Mouse (Mus musculus) ovary, adult 18-20 months (tissue): ENCODE measurements around the gene Sdf2.

Experiments used
- DNase-seq: peaks from one replicate; pipeline ENCODE4 v3.0.0; 2022; ENCODE audit warnings: low spot score, mixed read lengths

The Sdf2 gene

DNA sequence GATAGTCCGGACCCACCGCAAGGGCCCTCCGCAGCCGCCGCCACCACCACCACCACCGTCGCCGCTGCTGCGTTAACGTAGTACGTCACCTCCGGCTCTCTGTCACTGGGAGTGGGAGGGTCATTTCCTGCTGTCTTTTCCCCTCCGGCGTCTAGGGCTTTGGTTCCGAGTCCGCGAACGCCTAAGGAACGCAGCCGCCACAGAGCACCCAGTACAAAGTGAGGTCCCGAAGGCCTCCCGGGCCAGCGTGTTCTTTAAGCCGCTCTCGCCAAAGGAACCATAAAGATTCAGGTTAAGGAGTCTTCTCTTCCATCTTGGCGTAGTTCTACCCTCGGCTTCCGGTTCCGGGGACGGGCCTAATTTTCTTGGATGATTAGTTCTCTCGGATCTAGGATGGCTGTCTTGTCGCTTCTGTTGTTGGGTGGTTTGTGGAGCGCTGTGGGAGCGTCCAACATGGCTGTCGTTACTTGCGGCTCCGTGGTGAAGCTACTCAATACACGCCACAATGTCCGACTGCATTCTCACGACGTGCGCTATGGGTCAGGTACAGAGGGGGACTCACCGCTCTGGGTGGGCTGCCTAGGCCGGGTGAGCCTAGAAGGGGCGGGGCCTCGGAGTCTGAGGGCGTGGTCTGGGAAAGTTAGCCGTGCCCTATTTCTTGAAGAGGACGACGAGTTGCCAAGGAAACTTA, at the start of gene Sdf2, which contains the start of gene Supt6:
Sdf2 (plus strand) TSS at position 120 of the 691 bp plus-strand sequence.
Supt6 (minus strand) TSS at position 361 of the 691 bp plus-strand sequence.
- DNase-seq = peak; percentile 74

DNA sequence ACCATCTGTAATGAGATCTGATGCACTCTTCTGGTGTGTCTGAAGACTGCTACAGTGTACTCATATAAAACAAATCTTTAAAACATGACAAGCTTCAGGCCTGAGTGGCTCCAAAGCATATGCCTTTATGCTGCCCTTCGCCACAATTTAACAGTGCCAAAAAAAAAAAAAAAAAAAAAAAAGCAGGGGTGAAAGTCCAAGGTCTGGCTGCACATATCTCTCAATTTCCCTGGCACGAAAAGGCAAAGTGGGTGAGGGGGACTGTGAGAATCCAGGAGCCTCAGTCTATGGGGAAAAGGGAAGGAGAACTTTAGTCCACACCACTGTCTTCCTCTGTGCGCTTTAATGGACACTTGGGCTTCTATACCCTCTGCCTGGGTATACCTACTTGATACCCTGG, 43.2 kb upstream of the Sdf2 start:
- no peak for DNase-seq

GRCm38 (mm10) chr11:78204287-78204686, 41.3 kb upstream of the Sdf2 start:
- DNase-seq = peak; percentile 37

DNA sequence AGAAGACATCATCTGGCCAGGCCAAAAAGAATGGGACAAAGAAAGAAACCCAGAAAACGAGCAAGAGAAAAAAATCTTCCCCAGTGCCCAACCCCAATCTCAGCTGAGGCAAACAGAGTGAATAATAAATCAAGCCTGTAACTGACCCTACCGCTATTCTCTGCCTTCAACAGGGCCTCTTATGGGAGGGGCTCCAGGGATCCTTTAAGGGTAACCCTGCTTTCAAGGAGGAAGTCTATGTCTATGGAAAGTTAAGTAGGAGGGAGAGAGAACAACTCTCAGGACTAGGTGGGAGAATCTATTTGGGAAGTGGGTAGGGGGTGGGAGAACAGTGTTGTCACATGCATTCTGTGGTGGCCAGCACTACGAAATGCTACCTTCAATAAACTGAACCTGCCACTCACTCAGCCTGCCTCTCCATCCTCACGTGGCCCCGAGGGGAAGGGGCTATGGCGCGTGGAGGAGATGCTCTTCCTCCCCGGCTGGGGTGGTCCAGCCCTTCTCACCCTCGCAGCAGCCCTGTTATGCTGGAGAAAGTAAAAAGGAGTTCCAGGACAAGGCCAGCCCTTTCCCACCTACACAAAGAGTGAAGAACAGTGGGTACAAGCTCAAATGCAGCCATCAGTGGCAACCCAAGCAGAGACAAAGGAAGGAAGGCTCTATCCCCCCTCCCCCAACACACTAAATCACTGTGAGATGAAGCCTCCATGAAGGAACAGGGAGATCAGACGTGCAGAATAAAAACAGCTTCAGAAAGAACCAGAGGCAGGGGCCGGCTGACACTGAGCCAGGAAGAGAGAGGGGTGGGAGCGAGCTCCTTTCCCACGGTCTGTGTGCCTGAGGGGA, 40.0 kb upstream of the Sdf2 start:
- DNase-seq = no peak

DNA sequence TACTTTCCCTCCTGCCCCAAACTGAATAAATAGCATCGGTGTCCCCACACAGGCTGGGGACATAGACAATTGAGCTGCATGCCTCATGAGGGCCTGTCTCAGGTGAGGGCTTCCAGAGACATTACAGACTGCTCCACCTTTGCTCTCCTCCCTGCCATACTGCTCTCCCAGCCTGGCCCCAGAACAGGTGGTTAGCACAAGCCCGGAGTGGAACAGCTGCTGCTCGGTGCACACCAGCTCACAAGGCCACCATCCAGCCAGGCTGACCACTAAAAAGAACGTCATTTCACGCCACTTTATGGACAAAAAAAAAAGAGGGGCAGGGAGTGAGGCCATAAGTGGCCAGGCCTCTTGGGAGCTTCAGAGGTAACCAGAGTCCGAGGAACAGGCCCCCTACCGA, 38.4 kb upstream of the Sdf2 start:
- DNase-seq = no peak

- DNase-seq = peak; percentile 40
These were observed 35.7 kb upstream of the Sdf2 start for GRCm38 (mm10) chr11:78209886-78210285.

GRCm38 (mm10) chr11:78210615-78211014, 34.9 kb upstream of the Sdf2 start:
- DNase-seq = no peak

- DNase-seq = no peak
These were observed 34.0 kb upstream of the Sdf2 start for GRCm38 (mm10) chr11:78211513-78211912.

- no peak for DNase-seq
These were observed 32.3 kb upstream of the Sdf2 start for GRCm38 (mm10) chr11:78213086-78213817.

DNA sequence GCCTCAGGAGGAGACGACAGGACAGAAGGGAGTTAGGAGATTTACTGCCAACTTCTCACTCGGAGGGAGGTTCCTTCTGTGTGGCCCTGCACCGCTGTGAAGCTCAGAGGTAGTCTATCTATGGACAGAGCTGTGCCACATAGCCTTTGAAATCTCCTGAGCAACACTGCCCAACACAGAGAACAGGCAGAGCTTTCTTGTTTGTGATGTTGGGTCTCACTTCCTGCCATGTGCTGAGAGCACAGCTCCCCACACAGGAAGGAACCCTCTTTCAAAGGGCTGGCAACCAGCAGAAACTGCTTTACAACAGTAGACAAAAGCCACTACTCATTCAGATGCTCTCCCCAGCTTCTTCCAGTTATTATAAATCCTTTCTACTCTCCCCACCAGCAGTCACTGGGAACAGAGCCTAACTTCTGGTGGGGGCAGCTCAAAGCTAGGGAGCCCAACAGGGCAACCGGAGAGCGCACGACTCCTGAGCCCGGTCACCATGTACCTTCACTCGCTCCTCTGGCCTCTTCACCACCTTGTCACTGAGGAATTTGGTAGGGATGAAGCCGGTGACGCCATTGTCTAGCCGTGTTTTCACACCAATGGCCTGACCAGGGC, 29.7 kb upstream of the Sdf2 start:
- DNase-seq = no peak

- no peak for DNase-seq
These were observed 22.0 kb upstream of the Sdf2 start for GRCm38 (mm10) chr11:78223586-78223985.

DNA sequence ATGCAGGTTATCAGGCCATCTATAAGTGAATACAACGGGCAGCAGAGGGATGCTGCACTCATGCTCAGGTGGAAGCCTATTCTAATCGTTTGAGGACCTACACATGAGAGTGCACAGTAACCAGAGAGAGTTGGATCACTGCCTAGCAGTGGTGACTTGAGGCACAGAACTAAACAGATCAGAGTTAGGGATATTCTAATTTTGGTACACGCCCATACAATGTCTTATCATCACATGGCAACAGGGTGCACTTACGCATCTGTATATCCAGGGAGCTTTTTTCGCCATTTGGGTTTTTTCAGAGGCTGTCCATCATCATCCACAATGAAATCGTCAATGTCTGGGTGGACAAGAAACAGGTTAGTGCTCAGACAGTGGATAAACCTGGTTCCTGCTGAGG, 14.0 kb upstream of the Sdf2 start:
- DNase-seq = no peak

GRCm38 (mm10) chr11:78240193-78240857, 5.2 kb upstream of the Sdf2 start:
- no peak for DNase-seq

GRCm38 (mm10) chr11:78245261-78245626, 302 bp upstream of the Sdf2 start:
- DNase-seq = no peak

DNA sequence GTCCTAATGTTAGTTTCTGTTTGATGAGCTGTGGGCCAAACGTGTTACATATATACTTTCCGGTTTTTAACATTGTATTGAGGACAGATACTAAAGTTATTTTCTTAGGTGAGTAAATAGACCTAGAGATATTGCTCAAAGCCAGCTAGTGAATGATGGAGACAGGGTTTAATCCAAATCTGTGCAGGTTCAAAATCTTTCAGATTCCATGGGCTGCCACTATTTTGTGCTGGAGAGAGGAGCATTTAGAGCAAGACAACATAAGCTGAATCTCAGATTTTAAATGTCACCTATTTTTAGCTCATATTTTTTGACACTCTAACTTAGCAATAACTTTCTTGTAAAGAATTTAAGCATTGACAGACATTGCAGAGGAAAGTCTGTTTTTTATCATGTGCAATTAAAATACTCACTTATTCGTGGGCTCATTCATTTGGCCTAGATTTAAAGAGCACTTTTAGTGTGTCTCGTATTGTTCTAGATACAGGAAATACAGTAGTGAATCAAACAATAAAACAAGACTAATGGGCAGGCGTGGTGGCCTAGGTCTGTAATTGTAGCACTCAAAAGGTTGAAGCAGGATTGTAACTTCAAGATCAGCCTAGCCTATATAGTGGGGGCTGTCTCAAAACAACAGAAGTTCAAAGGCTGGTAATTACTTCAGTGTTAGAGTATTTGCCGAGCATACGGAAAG, 919 bp downstream of the Sdf2 start:
- DNase-seq = no peak

- DNase-seq = no peak
These were observed 1.4 kb downstream of the Sdf2 start for GRCm38 (mm10) chr11:78247012-78247348.

DNA sequence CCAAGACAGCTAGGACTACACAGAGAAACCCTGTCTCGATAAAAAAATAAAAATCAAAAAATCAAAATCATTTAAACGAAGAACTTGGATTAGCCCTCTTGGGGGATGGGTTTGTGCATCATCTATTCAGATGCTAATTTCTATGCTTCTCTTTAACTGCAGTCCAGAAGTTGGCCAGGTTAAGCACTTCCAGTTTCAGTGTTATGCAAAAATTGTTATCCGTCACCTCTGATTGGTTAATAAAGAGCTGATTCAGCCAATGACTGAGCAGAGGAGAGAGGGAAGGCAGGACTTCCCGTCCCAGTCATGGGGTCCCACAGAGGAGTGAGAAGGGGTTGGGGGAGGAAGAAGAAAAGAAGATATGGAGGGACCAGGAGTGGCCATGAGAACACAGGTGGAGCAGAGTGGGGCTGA, 2.2 kb downstream of the Sdf2 start:
- no peak for DNase-seq

GRCm38 (mm10) chr11:78256618-78257017, 11.1 kb downstream of the Sdf2 start:
- no peak for DNase-seq

- DNase-seq = no peak
These were observed 15.1 kb downstream of the Sdf2 start for GRCm38 (mm10) chr11:78260489-78261258.
